ENCODE assay signal across 11 mouse cellular contexts in the genomic region with DNA sequence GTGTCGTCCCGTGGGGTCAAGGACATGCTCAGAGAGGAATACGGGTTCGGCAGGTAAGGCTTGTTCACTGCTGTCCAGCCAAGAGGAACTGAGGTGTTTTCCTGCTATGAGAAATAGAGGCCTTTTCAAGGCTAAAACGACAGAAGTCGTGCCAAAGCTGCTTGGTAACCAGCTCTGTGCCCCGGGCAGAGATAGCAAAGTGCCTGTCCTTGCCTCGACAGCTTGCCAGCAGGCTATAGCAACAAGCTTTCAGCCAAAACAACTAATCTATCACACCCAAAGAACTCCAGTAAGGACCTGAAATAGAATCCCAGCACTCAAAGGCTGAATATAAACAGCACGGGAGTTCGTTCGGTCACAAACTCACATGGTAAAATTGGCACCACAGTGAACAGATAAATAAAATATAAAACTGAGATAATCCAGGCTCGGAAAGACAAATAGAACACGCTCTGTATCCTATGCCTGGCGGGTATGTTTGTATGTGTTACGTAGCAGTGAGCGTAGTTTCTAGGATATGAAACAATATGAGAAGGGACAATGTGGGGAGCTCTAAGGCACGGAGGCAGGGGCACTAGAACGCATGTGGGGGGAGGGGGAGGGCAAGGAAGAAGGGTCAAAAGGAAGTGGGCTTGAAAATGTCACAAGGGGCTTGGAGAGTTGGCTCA. TPM values are rescaled to one million over a fixed set of nuclear protein-coding genes. Genes with fewer than 3 reads are reported as not detected.
DNase-seq lines count a peak whose midpoint lies in the region; ATAC-seq and TF ChIP-seq lines count a peak whose summit lies in the region.
"Had no signal": no experiment of that assay in that cellular context is flagged by ENCODE, and none has a peak within 500 bp of the region (broad histone marks: within the 10 kb centered on the region; RNA-seq: fewer than 3 reads in every experiment).

No protein-coding gene starts in this region.

- no peak overlapping the region for H3K9ac ChIP-seq in forebrain, embryonic 14.5 days (ENCODE audit: low read length)
- no peak overlapping the region for H3K9ac ChIP-seq in lung, embryonic 16.5 days (ENCODE audit: low read length)
- no peak overlapping the region for H3K9ac ChIP-seq in intestine, embryonic 16.5 days (ENCODE audit: low read depth, low read length)

- peak; percentile 42; the same call in 1 of the 2 replicates for ATAC-seq in forebrain, embryonic 14.5 days
- peak; percentile 54 for ATAC-seq in lung, embryonic 16.5 days (ENCODE audit: low read depth)
- ATAC-seq in intestine, embryonic 16.5 days, result peak; percentile 46

- TF ChIP-seq POLR2A in lung, adult 2 months (IDR thresholded peaks at IDR 0.05; ENCODE audit: borderline replicate concordance, extremely low read depth, low read depth, low read length), result no peak
- no peak for TF ChIP-seq POLR2A in brain, embryonic 14.5 days (IDR thresholded peaks at IDR 0.05; ENCODE audit: borderline replicate concordance, extremely low read depth, insufficient read depth, insufficient read length, poor library complexity, severe bottlenecking)

- no peak overlapping the region for H3K27ac ChIP-seq in forebrain, embryonic 14.5 days (ENCODE audit: low read depth, low read length)
- no peak overlapping the region for H3K27ac ChIP-seq in forebrain, embryonic 10.5 days
- H3K27ac ChIP-seq in lung, embryonic 16.5 days (ENCODE audit: low read length), result no peak overlapping the region
- H3K27ac ChIP-seq in intestine, embryonic 16.5 days (ENCODE audit: low read length), result peak overlapping the region; percentile 42; the same call in 1 of the 2 replicates

- peak; percentile 61 for DNase-seq in forebrain, embryonic 14.5 days (ENCODE audit: low spot score)
- no peak for DNase-seq in forebrain, embryonic 10.5 days (ENCODE audit: extremely low spot score, low spot score)
- no peak for DNase-seq in lung, adult 2 months
- DNase-seq in brain, embryonic 14.5 days (ENCODE audit: low read depth), result peak; percentile 81
- no peak for DNase-seq in right cerebral cortex, postnatal 4 days
- no peak for DNase-seq in right cerebral cortex, postnatal 14 days
- DNase-seq: gastrocnemius, postnatal 14 days; kidney, adult 11 months; retina, postnatal 1 day had no signal

- H3K27me3 ChIP-seq in forebrain, embryonic 14.5 days (replicated peaks; ENCODE audit: control insufficient read depth, insufficient read depth, low read length), result no peaks in the 10 kb centered on the region
- H3K27me3 ChIP-seq in forebrain, embryonic 10.5 days (ENCODE audit: poor library complexity, severe bottlenecking), result no peaks in the 10 kb centered on the region
- no peaks in the 10 kb centered on the region for H3K27me3 ChIP-seq in lung, embryonic 16.5 days (ENCODE audit: control insufficient read depth, insufficient read depth, low read depth, low read length)
- H3K27me3 ChIP-seq in intestine, embryonic 16.5 days (replicated peaks; ENCODE audit: control insufficient read depth, insufficient read depth, low read length), result no peaks in the 10 kb centered on the region; the same call in 1 of the 2 replicates

- H3K4me2 ChIP-seq in forebrain, embryonic 14.5 days (ENCODE audit: low read length), result no peak overlapping the region
- no peak overlapping the region for H3K4me2 ChIP-seq in lung, embryonic 16.5 days (ENCODE audit: low read depth, low read length)
- no peak overlapping the region for H3K4me2 ChIP-seq in intestine, embryonic 16.5 days (ENCODE audit: low read depth, low read length)

- no peaks in the 10 kb centered on the region for H3K9me3 ChIP-seq in forebrain, embryonic 14.5 days (replicated peaks; ENCODE audit: control insufficient read depth, low read length)
- H3K9me3 ChIP-seq in forebrain, embryonic 10.5 days, result no peaks in the 10 kb centered on the region
- no peaks in the 10 kb centered on the region for H3K9me3 ChIP-seq in lung, embryonic 16.5 days (ENCODE audit: control insufficient read depth, low read length)
- H3K9me3 ChIP-seq in intestine, embryonic 16.5 days (ENCODE audit: control insufficient read depth, low read length), result no peaks in the 10 kb centered on the region

- no peaks in the 10 kb centered on the region for H3K4me1 ChIP-seq in forebrain, embryonic 14.5 days (ENCODE audit: control insufficient read depth, insufficient read depth, low read length)
- no peaks in the 10 kb centered on the region for H3K4me1 ChIP-seq in forebrain, embryonic 10.5 days
- H3K4me1 ChIP-seq in lung, embryonic 16.5 days (replicated peaks; ENCODE audit: control insufficient read depth, insufficient read depth, low read length), result no peaks in the 10 kb centered on the region
- 0 out of 2 replicates have a peak, but pooled peaks cover 2% of the 10 kb centered on the region for H3K4me1 ChIP-seq in lung, adult 2 months (ENCODE audit: control insufficient read depth, insufficient read depth, low read length)
- no peaks in the 10 kb centered on the region for H3K4me1 ChIP-seq in intestine, embryonic 16.5 days (ENCODE audit: control insufficient read depth, insufficient read depth, low read length)

- 68% methylated on average over 18 of the region's 18 CpGs for WGBS in forebrain, embryonic 14.5 days
- WGBS in forebrain, embryonic 10.5 days, result 82% methylated on average over 18 of the region's 18 CpGs
- 41% methylated on average over 18 of the region's 18 CpGs for WGBS in lung, embryonic 16.5 days
- 38% methylated on average over 18 of the region's 18 CpGs for WGBS in lung, adult 2 months
- 39% methylated on average over 18 of the region's 18 CpGs for WGBS in intestine, embryonic 16.5 days

- no peak for TF ChIP-seq CTCF in lung, adult 2 months (IDR thresholded peaks at IDR 0.05; ENCODE audit: insufficient read depth, low read length)
- no peak for TF ChIP-seq CTCF in brain, embryonic 14.5 days (IDR thresholded peaks at IDR 0.05; ENCODE audit: borderline replicate concordance, extremely low read depth, insufficient read depth, insufficient read length)

- H3K36me3 ChIP-seq in forebrain, embryonic 14.5 days (ENCODE audit: control insufficient read depth, insufficient read depth, low read length), result no peaks in the 10 kb centered on the region
- H3K36me3 ChIP-seq in forebrain, embryonic 10.5 days (replicated peaks), result no peaks in the 10 kb centered on the region
- no peaks in the 10 kb centered on the region for H3K36me3 ChIP-seq in lung, embryonic 16.5 days (ENCODE audit: control insufficient read depth, insufficient read depth, low read length)
- no peaks in the 10 kb centered on the region for H3K36me3 ChIP-seq in intestine, embryonic 16.5 days (ENCODE audit: control insufficient read depth, insufficient read depth, low read length)

- no peak overlapping the region for H3K4me3 ChIP-seq in forebrain, embryonic 14.5 days (ENCODE audit: low read depth, low read length)
- no peak overlapping the region for H3K4me3 ChIP-seq in forebrain, embryonic 10.5 days
- no peak overlapping the region for H3K4me3 ChIP-seq in lung, embryonic 16.5 days (ENCODE audit: low read length)
- no peak overlapping the region for H3K4me3 ChIP-seq in lung, adult 2 months (replicated peaks; ENCODE audit: extremely low read depth, low read depth, low read length)
- no peak overlapping the region for H3K4me3 ChIP-seq in intestine, embryonic 16.5 days (ENCODE audit: low read length)

RNA-seq across cellular contexts. Expression of gene Tmem232, which starts 8.2 kb away (rescaled TPM):
- polyA plus RNA-seq in forebrain, embryonic 14.5 days (2014; fragmentation: Nextera tagmentation; extraction: Ambion mirVana), result 0.30 and 0.62 TPM in 2 replicates
- polyA plus RNA-seq in forebrain, embryonic 10.5 days (2016; fragmentation: Nextera tagmentation; extraction: Ambion mirVana), result not detected in 2 replicates
- polyA plus RNA-seq in lung, embryonic 16.5 days (2015; fragmentation: Nextera tagmentation; extraction: Ambion mirVana), result 1.1 and 1.7 TPM in 2 replicates
- polyA plus RNA-seq in lung, adult 2 months (2012; rRNA removed), result 0.65 and 1.6 TPM in 2 replicates
- polyA plus RNA-seq in brain, embryonic 14.5 days (2012; rRNA removed), result 0.21 and 0.31 TPM in 2 replicates
- not detected in 2 replicates for polyA plus RNA-seq in intestine, embryonic 16.5 days (2015; fragmentation: Nextera tagmentation; extraction: Ambion mirVana)

Comparison
In these comparisons a context has a peak if more than half of its experiments do, and no peak if none do; other contexts are left out.
1. DNase-seq: peak in forebrain, embryonic 14.5 days (single experiment) and brain, embryonic 14.5 days (single experiment); none in forebrain, embryonic 10.5 days (single experiment), lung, adult 2 months (single experiment), right cerebral cortex, postnatal 4 days (single experiment) and right cerebral cortex, postnatal 14 days (single experiment).
2. Peak in every context shown above with its lines, with median percentiles within 50 percentile points of each other: ATAC-seq.